Mouse (Mus musculus) forebrain, embryonic 13.5 days (tissue): ENCODE measurements around the gene Usp19. TPM values are rescaled to one million over a fixed set of nuclear protein-coding genes. Genes with fewer than 3 reads are reported as not detected.

Experiments
- ATAC-seq: fragments of 200-750 bp; cut with Nextera tagmentation; 2 replicates; pipeline ENCODE4 v1.8.0; 2017
- H3K27ac ChIP-seq: fragments of 300-500 bp; sonication (generic); 2 replicates; pipeline ENCODE4 v1.5.1; 2015; ENCODE audit warnings: inconsistent platforms, mild to moderate bottlenecking, moderate library complexity
- H3K27me3 ChIP-seq: fragments of 300-500 bp; sonication (generic); 2 replicates; pipeline ENCODE4 v1.6.1; 2015; ENCODE audit warnings: mild to moderate bottlenecking, inconsistent platforms
- H3K36me3 ChIP-seq: fragments of 300-500 bp; sonication (generic); 2 replicates; pipeline ENCODE4 v1.6.1; 2015; ENCODE audit warnings: mild to moderate bottlenecking, inconsistent platforms; ENCODE audit not compliant: poor library complexity, severe bottlenecking
- H3K4me1 ChIP-seq: fragments of 300-500 bp; sonication (generic); 2 replicates; pipeline ENCODE4 v1.6.1; 2015; ENCODE audit warnings: inconsistent platforms
- H3K4me2 ChIP-seq: fragments of 300-500 bp; sonication (generic); 2 replicates; pipeline ENCODE4 v1.6.1; 2015; ENCODE audit warnings: inconsistent platforms, mild to moderate bottlenecking, moderate library complexity
- H3K4me3 ChIP-seq: fragments of 300-500 bp; sonication (generic); 2 replicates; pipeline ENCODE4 v1.5.1; 2015; ENCODE audit warnings: mild to moderate bottlenecking, inconsistent platforms
- H3K9ac ChIP-seq: fragments of 300-500 bp; sonication (generic); 2 replicates; pipeline ENCODE4 v1.6.1; 2015; ENCODE audit warnings: mild to moderate bottlenecking, inconsistent platforms
- H3K9me3 ChIP-seq: fragments of 300-500 bp; sonication (generic); replicated peaks from 2 replicates; pipeline ENCODE4 v1.6.1; 2016; ENCODE audit warnings: inconsistent platforms
- WGBS: fragments of 180-500 bp; shearing (Covaris S2); methylation state at CpG from one replicate; pipeline ENCODE4 v1.1.7; 2015; 5-methylcytosine and 5-hydroxymethylcytosine counted together
- polyA plus RNA-seq: library from polyadenylated mRNA; unstranded; fragments of >200 nt; fragmentation: Nextera tagmentation; extraction: Ambion mirVana; gene quantifications from 2 replicates; pipeline ENCODE4 v1.2.1, GENCODE M21; 2015

Usp19 gene
- 69.7 and 80.6 TPM in 2 replicates for polyA plus RNA-seq

- WGBS: under 1% methylated on average over 69 of the region's 69 CpGs
- Histone ChIP-seq H3K4me1 (peaks cover 25% of the 10 kb centered on the region), H3K9me3 (no peaks in the 10 kb centered on the region), H3K27me3 (no peaks in the 10 kb centered on the region), H3K36me3 (peaks cover 73% of the 10 kb centered on the region), H3K4me3 (peak within 1 kb of the TSS; percentile 84), H3K27ac (peak within 1 kb of the TSS; percentile 97), H3K4me2 (peak within 1 kb of the TSS; percentile 95), H3K9ac (peak within 1 kb of the TSS; percentile 89)
- peak; percentile 97 for ATAC-seq
Measured at GRCm38 (mm10) chr9:108490559-108491285, at the start of gene Usp19. Gene Usp19, plus strand, starts transcription at chr9:108490602.

DNA sequence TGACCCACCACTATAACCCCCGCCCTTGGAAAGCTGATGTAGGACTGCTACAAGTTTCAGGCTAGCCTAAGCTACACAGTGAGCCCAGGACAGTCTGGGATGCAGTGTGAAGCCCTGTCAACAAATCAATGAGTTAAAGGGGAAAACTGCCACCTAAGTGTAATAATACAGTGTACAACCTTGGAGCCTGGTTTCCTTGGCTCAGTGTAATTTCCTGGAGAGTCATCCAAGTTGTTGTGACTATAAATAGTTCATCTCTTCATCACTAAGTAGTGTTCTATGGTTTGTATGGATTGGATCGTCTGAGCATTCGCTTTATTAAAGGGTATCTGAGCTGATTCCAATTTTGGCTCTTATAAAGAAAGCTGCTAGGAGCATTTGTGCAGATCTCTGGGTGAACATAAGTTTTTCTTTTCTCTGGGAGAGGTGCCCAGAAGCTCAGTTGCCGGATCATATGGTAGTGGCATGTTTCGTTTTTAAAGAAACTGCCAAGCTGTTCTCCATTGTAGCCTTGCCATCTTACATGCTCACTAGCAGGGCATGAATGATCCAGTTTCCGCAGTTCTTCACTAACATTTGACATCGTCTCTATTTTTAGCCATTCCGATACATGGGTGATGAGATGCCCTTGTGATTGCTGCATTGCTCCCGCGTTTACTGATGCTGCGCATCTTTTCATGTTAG, 49.0 kb upstream of the Usp19 start:
- WGBS: 85% methylated on average over 11 of the region's 11 CpGs
- Histone ChIP-seq H3K9ac (no peak overlapping the region), H3K9me3 (no peaks in the 10 kb centered on the region), H3K4me2 (no peak overlapping the region), H3K4me1 (no peaks in the 10 kb centered on the region), H3K27me3 (no peaks in the 10 kb centered on the region), H3K36me3 (no peaks in the 10 kb centered on the region), H3K27ac (no peak overlapping the region), H3K4me3 (no peak overlapping the region)
- peak; percentile 68; the same call in 1 of the 2 replicates for ATAC-seq

DNA sequence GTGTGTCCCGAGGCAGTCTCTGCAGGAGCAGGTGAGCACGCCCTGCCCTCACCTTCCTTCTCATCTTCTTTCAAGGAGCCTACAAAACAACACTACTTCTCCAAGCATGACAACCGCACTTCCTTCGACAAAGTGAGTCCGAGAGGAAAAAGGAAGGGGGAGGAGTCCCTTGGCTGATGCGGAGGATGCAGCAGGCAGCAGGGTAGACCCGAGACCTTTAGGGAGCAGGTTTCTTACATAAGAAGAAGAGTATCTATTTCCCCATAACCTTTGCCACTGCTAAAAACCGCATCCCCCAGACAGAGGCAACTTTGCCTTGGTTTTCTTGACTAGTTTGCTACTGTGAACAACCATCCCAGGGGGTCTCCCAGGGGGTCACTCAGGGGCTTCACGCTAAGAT, 45.3 kb upstream of the Usp19 start:
- Histone ChIP-seq H3K9ac (no peak overlapping the region), H3K27me3 (no peaks in the 10 kb centered on the region), H3K4me1 (peaks cover 15% of the 10 kb centered on the region), H3K27ac (no peak overlapping the region), H3K9me3 (no peaks in the 10 kb centered on the region), H3K4me3 (no peak overlapping the region), H3K4me2 (no peak overlapping the region), H3K36me3 (peaks cover 20% of the 10 kb centered on the region)
- WGBS: 73% methylated on average over 9 of the region's 9 CpGs
- ATAC-seq: no peak

GRCm38 (mm10) chr9:108449860-108450259, 40.5 kb upstream of the Usp19 start:
- H3K27me3 ChIP-seq: no peaks in the 10 kb centered on the region
- peak; percentile 70 for ATAC-seq
- 15% methylated on average over 4 of the region's 4 CpGs for WGBS
- H3K4me2 ChIP-seq: peak overlapping the region; percentile 85
- peak overlapping the region; percentile 96 for H3K27ac ChIP-seq
- peak overlapping the region; percentile 81 for H3K9ac ChIP-seq
- H3K36me3 ChIP-seq: peaks cover 20% of the 10 kb centered on the region
- H3K9me3 ChIP-seq: no peaks in the 10 kb centered on the region
- peaks cover 52% of the 10 kb centered on the region for H3K4me1 ChIP-seq
- peak overlapping the region; percentile 62 for H3K4me3 ChIP-seq

- no peaks in the 10 kb centered on the region for H3K27me3 ChIP-seq
- peak overlapping the region; percentile 85 for H3K4me2 ChIP-seq
- peaks cover 52% of the 10 kb centered on the region for H3K4me1 ChIP-seq
- H3K36me3 ChIP-seq: peaks cover 20% of the 10 kb centered on the region
- WGBS: 45% methylated on average over 21 of the region's 21 CpGs
- ATAC-seq: peak; percentile 52; the same call in 1 of the 2 replicates
- no peaks in the 10 kb centered on the region for H3K9me3 ChIP-seq
- H3K9ac ChIP-seq: peak overlapping the region; percentile 81
- H3K27ac ChIP-seq: peak overlapping the region; percentile 96
- peak overlapping the region; percentile 62 for H3K4me3 ChIP-seq
Measured at GRCm38 (mm10) chr9:108450292-108451169, 39.9 kb upstream of the Usp19 start.

- Histone ChIP-seq H3K4me1 (peaks cover 52% of the 10 kb centered on the region), H3K4me2 (peak overlapping the region; percentile 85), H3K4me3 (peak overlapping the region; percentile 62), H3K27me3 (no peaks in the 10 kb centered on the region), H3K27ac (peak overlapping the region; percentile 96), H3K36me3 (peaks cover 20% of the 10 kb centered on the region), H3K9ac (peak overlapping the region; percentile 81), H3K9me3 (no peaks in the 10 kb centered on the region)
- no peak for ATAC-seq
- WGBS: 79% methylated on average over 6 of the region's 6 CpGs
Measured at GRCm38 (mm10) chr9:108451170-108451493, 39.3 kb upstream of the Usp19 start.

DNA sequence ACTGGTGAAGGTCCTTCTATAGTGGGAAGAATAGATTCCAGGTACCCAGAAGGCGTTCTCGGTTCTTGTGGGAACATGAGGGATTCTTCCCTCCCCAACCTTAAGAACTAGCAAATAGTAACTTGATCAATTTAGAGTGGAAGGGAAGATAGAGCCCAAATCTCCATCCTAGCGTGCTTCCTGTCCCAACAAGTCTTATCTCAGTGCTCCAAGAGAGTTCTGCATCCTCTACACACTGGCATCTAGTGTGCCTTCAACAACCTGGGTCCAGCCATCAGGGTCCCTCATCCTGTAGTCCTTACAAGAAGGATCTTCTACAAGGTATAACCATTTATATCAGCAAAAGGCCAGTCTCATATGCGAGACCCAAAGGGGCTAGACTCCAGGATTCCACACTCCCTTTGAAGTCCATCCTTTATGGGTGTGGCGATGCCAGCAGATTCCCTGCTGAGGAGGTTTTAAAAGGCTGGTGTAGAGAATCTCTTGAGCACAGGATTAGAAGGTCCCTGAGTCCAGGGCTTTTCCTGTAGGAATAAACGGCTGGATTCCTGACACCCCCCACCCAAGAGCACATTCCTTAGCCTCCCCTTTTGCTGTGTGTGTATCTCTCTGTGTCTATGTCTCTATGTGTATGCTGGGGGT, 38.8 kb upstream of the Usp19 start:
- Histone ChIP-seq H3K4me1 (peaks cover 52% of the 10 kb centered on the region), H3K36me3 (peaks cover 20% of the 10 kb centered on the region), H3K27me3 (no peaks in the 10 kb centered on the region), H3K4me3 (peak overlapping the region; percentile 62), H3K9ac (peak overlapping the region; percentile 81), H3K4me2 (peak overlapping the region; percentile 85), H3K27ac (peak overlapping the region; percentile 96), H3K9me3 (no peaks in the 10 kb centered on the region)
- WGBS: 47% methylated on average over 6 of the region's 6 CpGs
- no peak for ATAC-seq

DNA sequence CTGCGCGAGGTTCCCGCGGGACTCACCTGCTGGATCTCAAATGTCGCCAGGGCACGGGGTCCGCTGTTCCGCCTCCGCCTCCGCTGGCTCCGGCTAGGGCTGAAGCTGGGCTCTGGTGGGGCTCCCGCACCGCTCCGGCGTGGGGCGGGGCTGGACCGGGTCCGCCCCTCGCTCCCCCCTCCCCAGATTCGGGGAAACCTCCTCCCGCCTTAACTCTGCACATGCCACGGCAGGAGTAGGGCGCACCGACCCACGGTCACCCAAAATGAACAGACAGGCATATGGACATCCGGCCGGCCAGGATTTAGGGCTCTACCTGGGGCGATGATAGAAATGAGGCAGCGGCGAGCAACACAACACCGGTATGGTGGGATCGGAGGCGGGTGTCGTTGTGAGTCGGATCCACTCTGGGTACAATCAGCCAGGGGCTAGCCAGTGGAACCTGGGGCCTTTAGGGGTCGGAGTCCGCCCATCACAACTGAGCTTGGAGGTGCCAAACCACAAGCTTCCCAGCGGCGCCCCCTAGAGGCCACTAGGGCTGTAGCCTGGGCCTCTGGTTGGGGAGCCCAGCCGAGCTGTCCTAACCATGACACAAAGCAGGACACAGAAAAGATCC, 38.0 kb upstream of the Usp19 start:
- under 1% methylated on average over 40 of the region's 40 CpGs for WGBS
- Histone ChIP-seq H3K4me3 (peak overlapping the region; percentile 62), H3K27ac (peak overlapping the region; percentile 96), H3K27me3 (no peaks in the 10 kb centered on the region), H3K36me3 (peaks cover 17% of the 10 kb centered on the region), H3K4me1 (peaks cover 52% of the 10 kb centered on the region), H3K4me2 (peak overlapping the region; percentile 85), H3K9ac (peak overlapping the region; percentile 81), H3K9me3 (no peaks in the 10 kb centered on the region)
- ATAC-seq: peak; percentile 79

DNA sequence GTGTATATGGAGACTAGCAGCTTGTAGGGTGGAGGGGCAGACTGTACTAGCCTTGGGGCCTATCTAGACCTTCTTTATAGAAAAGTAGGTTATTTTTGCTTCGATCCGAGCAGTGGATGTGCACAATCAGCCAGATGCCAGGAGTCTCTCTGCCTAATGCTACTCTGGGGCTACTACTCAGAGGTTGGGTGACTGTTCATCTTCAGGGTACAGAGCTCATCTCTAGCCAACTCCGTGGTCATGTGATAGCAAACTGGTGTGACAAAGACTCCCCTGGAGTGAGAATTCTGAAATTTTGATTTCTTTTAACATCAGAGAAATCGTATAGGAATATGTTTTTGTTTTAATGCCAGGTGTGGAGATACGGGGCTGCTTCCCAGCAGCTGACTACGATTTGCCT, 37.5 kb upstream of the Usp19 start:
- peak overlapping the region; percentile 81 for H3K9ac ChIP-seq
- ATAC-seq: no peak; the same call in 1 of the 2 replicates
- 43% methylated on average over 6 of the region's 6 CpGs for WGBS
- peak overlapping the region; percentile 62 for H3K4me3 ChIP-seq
- peaks cover 52% of the 10 kb centered on the region for H3K4me1 ChIP-seq
- peaks cover 12% of the 10 kb centered on the region for H3K36me3 ChIP-seq
- H3K9me3 ChIP-seq: no peaks in the 10 kb centered on the region
- H3K4me2 ChIP-seq: peak overlapping the region; percentile 85
- H3K27ac ChIP-seq: peak overlapping the region; percentile 96
- H3K27me3 ChIP-seq: no peaks in the 10 kb centered on the region

DNA sequence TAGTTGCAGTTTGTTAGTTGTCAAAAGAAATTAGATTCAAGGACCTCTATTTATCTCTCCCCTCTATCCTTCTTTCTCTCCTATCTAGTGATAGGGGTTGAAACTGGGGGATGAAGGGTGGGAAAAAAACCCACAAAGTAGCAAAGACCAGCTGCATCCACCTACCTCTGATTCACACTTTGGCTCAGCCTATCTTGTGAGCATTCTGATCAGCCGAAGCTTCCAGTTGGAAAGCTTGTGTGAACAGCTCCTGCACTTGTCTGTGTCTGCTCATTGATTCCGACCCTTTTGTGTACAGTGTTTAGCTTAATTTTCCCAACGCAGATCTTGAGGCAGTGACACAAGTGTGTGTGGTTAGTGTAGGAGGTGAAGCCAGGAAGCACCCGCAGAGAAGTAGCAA, 36.9 kb upstream of the Usp19 start:
- H3K4me2 ChIP-seq: peak overlapping the region; percentile 85; the same call in 1 of the 2 replicates
- no peak for ATAC-seq
- no peaks in the 10 kb centered on the region for H3K27me3 ChIP-seq
- peak overlapping the region; percentile 27; the same call in 1 of the 2 replicates for H3K9ac ChIP-seq
- H3K36me3 ChIP-seq: peaks cover 7% of the 10 kb centered on the region
- H3K27ac ChIP-seq: peak overlapping the region; percentile 96
- no peaks in the 10 kb centered on the region for H3K9me3 ChIP-seq
- H3K4me3 ChIP-seq: no peak overlapping the region
- peaks cover 52% of the 10 kb centered on the region for H3K4me1 ChIP-seq
- 83% methylated on average over 4 of the region's 4 CpGs for WGBS

DNA sequence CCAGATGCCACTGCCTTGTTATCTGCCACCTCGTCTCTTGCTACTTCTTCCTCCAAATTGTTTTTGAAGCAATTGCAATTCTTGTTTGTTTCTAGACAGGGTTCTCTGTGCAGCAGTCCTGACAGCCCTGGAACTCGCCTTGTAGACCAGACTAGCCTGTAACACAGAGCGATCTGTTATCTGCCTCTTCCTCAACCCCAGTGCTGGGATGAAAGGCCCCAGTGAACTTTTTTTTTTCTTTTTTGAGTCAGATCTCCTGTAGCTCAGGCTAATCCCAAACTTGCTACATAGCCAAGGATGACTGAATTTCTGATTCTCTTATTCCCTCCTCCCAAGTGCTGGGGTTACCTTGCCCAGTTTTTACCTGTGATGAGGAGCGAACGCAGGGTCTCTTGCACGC, 36.0 kb upstream of the Usp19 start:
- H3K36me3 ChIP-seq: no peaks in the 10 kb centered on the region
- H3K9ac ChIP-seq: no peak overlapping the region
- H3K4me1 ChIP-seq: peaks cover 45% of the 10 kb centered on the region
- no peak for ATAC-seq
- H3K27me3 ChIP-seq: no peaks in the 10 kb centered on the region
- 85% methylated on average over 6 of the region's 6 CpGs for WGBS
- no peak overlapping the region for H3K4me3 ChIP-seq
- no peak overlapping the region for H3K4me2 ChIP-seq
- no peaks in the 10 kb centered on the region for H3K9me3 ChIP-seq
- no peak overlapping the region for H3K27ac ChIP-seq
